Mouse (Mus musculus): Measurements from ENCODE around the gene Stx3.

Stx3 gene

GRCm38 (mm10) chr19:11819143-11819700 is at the start of gene Stx3:
TSS of gene Stx3 (minus strand) at chr19:11819403.
- DNase-seq (ENCODE audit: low spot score in 2 of 2): peak in 1 of 2 experiments; percentile 5

GRCm38 (mm10) chr19:11867837-11868236 is 48.6 kb upstream of the Stx3 start:
- no peak for DNase-seq (ENCODE audit: low spot score in 2 of 2)

- no peak for DNase-seq (ENCODE audit: low spot score in 2 of 2)
These were observed 41.8 kb upstream of the Stx3 start, which contains the start of gene Olfr1418 for GRCm38 (mm10) chr19:11860966-11861365. TSS of gene Olfr1418 (minus strand) at chr19:11861066.

- no peak for DNase-seq (ENCODE audit: low spot score in 2 of 2)
These were observed 37.3 kb upstream of the Stx3 start for GRCm38 (mm10) chr19:11856506-11856905.

GRCm38 (mm10) chr19:11854821-11855220 is 35.6 kb upstream of the Stx3 start:
- DNase-seq (ENCODE audit: low spot score in 2 of 2): no peak

- no peak for DNase-seq (ENCODE audit: low spot score in 2 of 2)
These were observed 33.4 kb upstream of the Stx3 start for GRCm38 (mm10) chr19:11852652-11853051.

- DNase-seq (ENCODE audit: low spot score in 2 of 2): no peak
These were observed 27.1 kb upstream of the Stx3 start for GRCm38 (mm10) chr19:11846333-11846732.

GRCm38 (mm10) chr19:11839119-11839518 is 19.9 kb upstream of the Stx3 start, which contains the start of gene Olfr1417:
TSS of gene Olfr1417 (minus strand) at chr19:11839219.
- no peak for DNase-seq (ENCODE audit: low spot score in 2 of 2)

- no peak for DNase-seq (ENCODE audit: low spot score in 2 of 2)
These were observed 4.3 kb upstream of the Stx3 start for GRCm38 (mm10) chr19:11823346-11824065.

GRCm38 (mm10) chr19:11820211-11820610 is 1.0 kb upstream of the Stx3 start:
- no peak for DNase-seq (ENCODE audit: low spot score in 2 of 2)

- DNase-seq (ENCODE audit: low spot score in 2 of 2): peak; percentile 16 to 57
These were observed 597 bp upstream of the Stx3 start for GRCm38 (mm10) chr19:11819800-11820199.

- peak; percentile 14 to 25 for DNase-seq (ENCODE audit: low spot score in 2 of 2)
These were observed 732 bp downstream of the Stx3 start for GRCm38 (mm10) chr19:11818199-11819142.

GRCm38 (mm10) chr19:11817586-11817985 is 1.6 kb downstream of the Stx3 start:
- DNase-seq (ENCODE audit: low spot score in 2 of 2): no peak

- no peak for DNase-seq (ENCODE audit: low spot score in 2 of 2)
These were observed 2.5 kb downstream of the Stx3 start for GRCm38 (mm10) chr19:11816706-11817105.

GRCm38 (mm10) chr19:11814742-11815333 is 4.4 kb downstream of the Stx3 start:
- DNase-seq (ENCODE audit: low spot score in 2 of 2): no peak

- no peak for DNase-seq (ENCODE audit: low spot score in 2 of 2)
These were observed 5.6 kb downstream of the Stx3 start for GRCm38 (mm10) chr19:11813649-11814048.

- no peak for DNase-seq (ENCODE audit: low spot score in 2 of 2)
These were observed 6.1 kb downstream of the Stx3 start for GRCm38 (mm10) chr19:11813136-11813535.

GRCm38 (mm10) chr19:11811688-11812365 is 7.4 kb downstream of the Stx3 start:
- DNase-seq (ENCODE audit: low spot score in 2 of 2): no peak

GRCm38 (mm10) chr19:11810856-11811255 is 8.3 kb downstream of the Stx3 start:
- DNase-seq (ENCODE audit: low spot score in 2 of 2): no peak

GRCm38 (mm10) chr19:11810003-11810758 is 9.0 kb downstream of the Stx3 start:
- DNase-seq (ENCODE audit: low spot score in 2 of 2): no peak
